Mouse (Mus musculus): Measurements from ENCODE around the gene Asb13.
A peak's percentile ranks its signal among the peaks of the same experiment; 100 is the strongest.

Gene Asb13

DNA sequence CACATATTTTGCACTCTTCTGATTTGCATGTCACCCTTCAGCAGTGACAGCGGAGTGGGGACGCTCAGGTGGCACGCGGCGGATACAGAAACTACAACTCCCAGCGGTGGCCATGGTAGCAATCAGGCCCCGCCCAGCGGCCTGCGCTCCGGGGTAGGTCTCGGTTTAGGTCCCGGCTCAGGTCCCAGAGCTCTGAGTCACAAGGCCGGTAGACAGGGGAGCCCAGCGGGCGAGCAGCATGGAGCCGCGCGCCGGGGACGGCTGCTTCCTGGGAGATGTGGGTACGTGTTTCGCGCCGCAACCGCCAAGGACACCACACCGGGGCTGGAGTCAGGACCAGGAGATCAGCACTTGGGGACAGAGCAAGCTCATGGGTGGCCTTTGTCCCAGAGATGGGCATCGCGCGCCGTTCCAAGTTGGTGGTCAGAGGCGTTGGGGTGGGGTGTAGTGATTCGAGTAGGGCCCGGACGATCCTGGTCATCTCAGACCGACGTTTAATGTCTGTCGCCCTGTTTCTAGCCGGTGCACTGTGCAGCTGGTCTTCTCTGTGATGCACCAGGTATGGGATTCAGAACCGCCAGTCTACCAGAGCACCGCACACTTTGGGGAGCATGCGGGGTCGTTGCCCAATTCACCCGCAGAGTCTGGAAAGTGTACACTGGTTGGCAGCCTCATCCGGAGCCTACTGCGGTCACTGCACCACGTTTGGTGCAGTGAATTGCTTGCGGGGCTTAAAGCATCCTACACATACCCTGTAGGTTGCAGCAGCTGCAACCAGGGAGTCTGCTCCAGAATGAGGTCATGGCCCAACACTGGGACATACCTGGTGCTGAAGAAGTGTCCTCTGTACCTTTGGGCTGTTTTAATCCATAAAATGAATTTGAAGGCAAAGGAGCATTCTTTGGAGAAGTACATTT, at the start of gene Asb13:
Asb13 (plus strand) TSS at position 138 of the 917 bp plus-strand sequence.
- peak; percentile 92 for DNase-seq (ENCODE audit: low read depth, low spot score)

DNA sequence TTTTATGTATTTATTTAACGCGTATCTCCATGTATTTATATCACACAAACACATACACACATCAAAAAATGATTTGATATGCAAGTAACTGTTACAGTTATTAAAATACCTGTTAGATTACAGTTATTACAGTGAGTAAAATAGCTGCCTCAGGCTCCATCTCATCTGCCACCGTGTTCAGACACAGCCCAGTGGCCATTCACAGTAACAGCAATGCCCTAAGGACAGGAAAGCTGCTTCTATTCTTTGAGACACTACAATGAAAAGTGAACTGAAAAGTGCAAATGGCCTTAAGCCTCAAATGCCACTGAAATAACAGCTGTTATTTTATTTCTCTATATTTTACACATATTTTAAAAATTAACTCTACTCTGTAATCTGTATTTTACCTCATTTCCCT, 43.0 kb upstream of the Asb13 start:
- DNase-seq (ENCODE audit: low read depth, low spot score) = no peak

DNA sequence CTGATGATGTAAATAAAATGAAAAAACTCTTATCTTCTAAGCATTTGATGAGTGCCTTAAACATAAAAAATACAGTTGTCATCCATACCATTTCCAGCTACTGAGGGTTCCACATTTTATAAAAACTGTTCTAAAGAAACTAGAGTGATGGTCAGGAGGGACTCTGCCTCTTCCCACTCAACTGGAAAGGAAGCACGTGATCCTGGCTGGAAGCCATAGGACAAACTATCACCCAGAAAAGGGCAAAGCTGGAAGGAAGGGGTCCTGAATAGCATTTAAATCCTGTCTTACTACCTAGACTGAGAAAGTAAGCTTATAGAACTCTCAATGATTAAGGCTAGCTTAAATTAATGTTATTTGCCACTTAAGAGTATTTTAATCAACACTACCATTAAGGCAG, 39.5 kb upstream of the Asb13 start:
- no peak for DNase-seq (ENCODE audit: low read depth, low spot score)

DNA sequence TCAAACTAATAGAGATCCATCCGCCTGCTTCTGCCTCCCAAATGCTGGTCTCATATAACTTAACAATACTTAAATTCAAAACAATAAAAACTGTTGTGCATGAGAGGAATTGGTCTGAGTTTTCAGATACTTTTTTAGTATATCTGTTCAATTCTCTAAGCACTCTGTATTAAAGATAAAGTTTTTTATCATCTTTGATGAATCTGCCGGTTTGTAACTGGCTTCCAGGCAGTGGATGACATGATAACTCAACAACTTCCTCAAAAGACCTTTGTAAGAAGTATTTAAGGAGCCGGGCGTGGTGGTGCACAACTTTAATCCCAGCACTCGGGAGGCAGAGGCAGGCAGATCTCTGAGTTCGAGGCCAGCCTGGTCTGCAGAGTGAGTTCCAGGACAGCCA, 37.6 kb upstream of the Asb13 start:
- no peak for DNase-seq (ENCODE audit: low read depth, low spot score)

DNA sequence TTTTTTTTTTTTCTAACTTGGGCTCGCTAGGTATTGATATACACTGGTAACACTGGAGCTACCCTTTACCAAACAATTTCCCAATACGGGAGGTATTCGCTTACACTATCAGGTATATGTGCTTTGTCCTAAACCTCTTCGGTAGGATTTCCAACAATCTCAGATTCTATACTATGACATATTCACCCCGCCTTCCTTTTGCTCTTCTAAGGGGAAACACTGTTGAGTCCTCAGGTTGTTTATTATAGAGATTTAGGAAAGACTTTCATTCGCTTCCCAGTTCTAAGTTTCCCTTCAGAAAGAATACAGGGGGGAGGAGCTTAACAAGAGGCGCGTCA, 24.1 kb upstream of the Asb13 start:
- DNase-seq (ENCODE audit: low read depth, low spot score) = no peak

DNA sequence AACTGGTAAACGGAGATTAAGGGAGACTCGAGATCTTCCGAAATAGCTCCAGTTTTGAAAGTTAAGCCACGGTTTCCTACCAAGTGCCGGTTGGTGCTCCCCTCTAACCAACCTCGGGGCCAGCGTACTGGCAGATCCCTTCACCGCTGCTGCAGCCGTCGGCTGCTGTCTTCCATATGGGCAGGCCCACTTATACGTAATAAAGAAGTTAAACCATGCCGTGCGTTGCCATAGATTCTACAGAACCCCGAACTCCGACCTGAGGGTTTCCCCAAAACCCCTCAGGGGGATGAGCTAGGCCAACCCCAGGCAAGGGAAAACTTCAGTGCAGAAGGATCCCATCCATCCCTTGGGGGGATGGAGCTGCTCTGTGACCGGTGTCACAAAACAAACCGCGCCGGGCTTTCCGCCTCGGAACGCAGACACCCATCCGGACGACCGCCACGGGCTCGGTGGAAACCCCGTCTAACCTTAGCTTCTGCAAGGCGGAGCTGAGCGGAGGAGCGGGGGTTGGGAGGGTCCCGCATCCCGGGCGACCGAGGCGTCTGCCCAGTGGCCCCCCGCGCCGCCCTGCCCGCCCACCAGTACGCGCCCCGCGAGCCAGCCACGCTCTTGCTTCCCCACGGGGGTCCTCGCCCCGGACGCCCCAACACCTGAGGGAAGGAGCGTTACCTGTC, 23.6 kb upstream of the Asb13 start:
- DNase-seq (ENCODE audit: low read depth, low spot score) = peak; percentile 79

DNA sequence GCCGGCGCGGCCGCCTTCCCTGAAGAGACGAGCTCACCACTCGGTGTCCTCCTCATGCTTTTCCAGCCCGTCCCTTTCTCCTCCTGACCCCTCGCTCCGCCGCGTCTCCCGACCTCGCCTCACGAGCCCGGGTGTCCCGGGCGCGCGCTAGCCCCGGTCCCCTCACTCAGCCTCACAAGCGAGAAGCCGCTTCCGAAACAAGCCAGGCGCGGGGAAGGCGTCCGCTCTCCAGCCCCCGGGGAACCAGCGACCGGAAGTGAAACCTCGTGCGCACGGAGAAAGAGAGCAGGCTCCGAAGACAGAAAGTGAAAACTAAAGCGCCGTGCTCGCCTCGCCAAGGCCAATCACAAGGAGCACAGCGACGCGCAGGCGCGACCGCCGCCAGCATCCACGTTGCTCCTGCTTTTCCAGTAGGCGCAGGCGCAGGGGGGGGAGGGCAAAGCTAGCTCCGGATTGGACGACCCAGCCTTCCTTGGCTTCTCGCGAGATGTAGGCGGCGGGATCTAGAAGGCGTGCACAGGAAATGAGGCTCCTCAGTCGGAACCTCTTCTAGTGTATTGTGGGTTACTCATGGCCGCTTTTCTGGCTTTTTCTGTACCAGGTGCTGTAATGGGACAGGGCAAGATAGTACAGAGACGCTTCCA, 22.9 kb upstream of the Asb13 start, which contains the start of gene Fam208b:
Fam208b (minus strand) TSS at position 314 of the 644 bp plus-strand sequence.
- DNase-seq (ENCODE audit: low read depth, low spot score) = peak; percentile 98

DNA sequence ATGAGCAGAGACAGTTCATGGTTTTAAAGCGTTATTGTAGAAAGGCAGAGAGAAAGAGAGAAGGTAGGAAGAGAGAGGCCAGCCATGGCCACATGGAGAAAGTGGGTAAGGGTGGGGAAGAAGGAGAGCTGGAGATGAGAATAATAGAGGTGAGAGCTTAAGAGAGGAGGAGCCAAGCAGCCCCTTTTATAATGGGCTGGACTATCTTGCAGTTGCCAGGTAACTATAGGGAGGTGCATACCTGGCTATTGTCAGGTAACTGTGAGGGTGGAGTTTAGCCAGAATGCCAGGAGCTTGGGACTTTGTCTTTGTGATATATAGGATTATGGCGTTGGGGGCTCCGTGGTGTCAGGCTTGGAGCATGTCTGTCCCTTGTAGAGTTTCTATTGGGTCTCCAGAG, 6.7 kb upstream of the Asb13 start:
- DNase-seq (ENCODE audit: low read depth, low spot score) = no peak

DNA sequence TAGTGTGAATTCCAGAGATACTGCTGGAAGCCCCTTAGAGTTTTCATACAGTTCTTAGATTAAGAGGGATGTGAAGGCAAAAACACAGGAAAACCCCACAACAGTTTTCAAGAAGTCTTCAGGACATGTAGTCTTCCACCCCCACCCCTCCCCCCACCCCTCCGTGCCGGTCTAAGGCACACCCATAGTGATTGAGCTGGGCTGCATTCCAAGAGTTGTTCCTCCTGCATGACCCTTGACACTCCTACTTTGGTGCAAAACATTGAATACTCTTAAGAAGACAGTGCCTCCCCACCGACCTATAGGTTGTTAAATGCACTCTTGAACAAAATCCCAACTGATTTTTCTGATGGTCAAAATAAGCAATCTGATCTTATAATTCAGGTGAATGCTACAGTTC, 5.7 kb upstream of the Asb13 start:
- DNase-seq (ENCODE audit: low read depth, low spot score) = no peak

DNA sequence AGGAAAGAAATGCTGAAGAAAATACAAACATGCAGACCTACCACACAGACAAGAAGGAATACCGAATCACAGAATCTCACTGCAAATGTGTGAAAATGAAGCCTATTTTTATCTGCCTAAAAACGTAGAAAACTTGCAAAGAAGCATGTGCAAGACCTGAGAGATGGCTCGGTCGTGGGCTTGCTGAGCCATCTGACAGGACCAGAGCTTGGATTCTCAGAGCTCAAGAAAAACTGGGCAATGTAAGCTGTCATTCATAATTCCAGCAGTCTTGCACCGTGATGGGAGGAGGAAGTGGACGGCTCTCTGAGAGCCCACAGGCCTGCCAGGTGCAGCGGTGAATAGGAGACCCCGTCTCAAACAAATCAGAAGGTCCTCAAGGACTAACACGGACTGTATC, 1.3 kb upstream of the Asb13 start:
- DNase-seq (ENCODE audit: low read depth, low spot score) = peak; percentile 59

DNA sequence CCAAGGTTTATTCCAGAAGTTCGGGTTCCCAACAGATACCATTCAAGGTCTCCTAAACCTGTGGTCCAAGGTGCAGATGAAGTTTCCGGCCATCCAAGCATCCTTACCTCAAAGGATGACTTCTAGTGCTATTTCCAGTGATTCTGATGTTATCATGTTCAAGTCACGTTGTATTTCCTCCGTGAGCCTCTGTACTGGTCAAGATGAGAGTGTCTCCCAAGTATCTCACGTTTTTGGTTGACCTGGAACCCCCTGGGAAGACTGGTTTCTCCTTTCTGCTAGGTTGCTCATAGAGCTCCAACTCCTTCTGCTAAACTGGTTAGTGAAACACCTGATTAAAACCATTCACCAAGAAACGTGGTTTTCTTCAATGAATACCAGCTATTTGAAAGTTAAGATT, 701 bp upstream of the Asb13 start:
- DNase-seq (ENCODE audit: low read depth, low spot score) = peak; percentile 38

DNA sequence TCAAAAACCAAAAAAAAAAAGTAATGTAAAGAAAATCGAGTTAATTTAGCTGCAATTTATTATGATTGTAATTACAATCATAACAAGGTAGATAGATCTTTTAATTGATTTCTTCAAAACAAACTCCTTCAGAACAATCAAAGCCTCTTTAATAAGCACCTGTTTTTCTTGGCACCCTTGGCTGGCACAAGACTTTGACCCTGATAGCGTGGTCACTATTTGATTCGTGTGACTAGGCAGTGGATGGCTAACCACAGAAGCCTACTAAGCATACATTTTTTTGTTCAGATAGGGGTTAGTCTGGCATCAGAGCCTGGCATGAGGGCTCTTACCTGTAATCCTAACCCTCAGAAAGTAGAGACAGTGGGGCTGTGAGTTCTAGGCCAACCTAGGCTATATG, 1.2 kb downstream of the Asb13 start:
- peak; percentile 48 for DNase-seq (ENCODE audit: low read depth, low spot score)

DNA sequence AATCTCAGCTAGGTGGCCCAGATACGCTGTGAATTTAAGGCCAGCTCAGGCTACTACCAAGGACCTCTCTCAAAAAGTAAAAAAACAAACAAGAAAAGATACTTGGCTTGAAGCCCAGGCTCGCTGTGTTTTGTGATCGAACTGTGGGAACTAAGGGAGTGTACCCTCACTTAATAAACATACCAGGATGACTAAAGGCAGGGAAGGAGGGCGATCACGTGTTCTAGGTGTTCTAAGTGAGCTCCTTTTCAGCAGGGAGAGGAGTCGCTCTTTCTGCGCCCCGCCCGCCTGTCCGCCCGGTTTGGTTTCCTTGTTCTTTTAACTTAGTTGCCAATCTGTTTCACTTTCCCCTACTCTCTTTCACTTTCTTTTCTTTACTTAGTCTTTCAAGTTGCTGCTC, 3.0 kb downstream of the Asb13 start:
- DNase-seq (ENCODE audit: low read depth, low spot score) = peak; percentile 87

DNA sequence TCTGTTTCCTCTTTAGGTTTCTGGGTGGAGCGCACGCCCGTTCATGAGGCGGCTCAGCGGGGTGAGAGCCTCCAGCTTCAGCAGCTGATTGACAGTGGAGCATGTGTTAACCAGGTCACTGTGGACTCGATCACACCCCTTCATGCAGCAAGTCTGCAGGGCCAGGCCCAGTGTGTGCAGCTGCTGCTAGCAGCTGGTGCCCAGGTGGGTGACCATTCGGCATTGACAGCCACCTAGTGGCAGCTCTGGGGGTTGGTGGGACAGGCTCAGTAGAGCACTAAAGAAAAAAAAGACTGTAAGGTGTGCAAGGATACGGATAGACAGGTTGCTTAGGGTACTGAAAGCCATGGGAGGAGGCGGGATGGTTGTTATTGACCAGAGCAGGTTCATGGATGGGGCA, 8.2 kb downstream of the Asb13 start:
- peak; percentile 79 for DNase-seq (ENCODE audit: low read depth, low spot score)

DNA sequence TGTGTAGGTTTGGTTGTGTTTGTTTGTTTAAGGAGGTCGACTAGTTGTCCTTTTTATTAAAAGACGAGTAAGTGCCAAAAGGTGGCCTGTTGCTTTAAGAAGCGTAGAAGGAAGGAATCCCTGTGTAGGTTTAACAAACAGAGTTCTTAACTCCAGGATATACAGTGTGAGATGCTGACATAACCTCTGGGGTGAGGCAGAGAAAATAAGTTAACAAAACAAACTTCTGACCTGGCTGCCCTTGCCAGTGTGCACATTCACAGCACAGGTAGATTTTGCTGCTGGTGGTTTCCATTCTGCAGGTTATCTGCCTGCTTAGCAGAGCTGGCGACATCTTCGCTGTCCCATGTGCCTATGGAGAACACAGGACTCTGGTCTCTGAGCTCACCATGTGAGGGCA, 8.7 kb downstream of the Asb13 start:
- DNase-seq (ENCODE audit: low read depth, low spot score) = no peak

DNA sequence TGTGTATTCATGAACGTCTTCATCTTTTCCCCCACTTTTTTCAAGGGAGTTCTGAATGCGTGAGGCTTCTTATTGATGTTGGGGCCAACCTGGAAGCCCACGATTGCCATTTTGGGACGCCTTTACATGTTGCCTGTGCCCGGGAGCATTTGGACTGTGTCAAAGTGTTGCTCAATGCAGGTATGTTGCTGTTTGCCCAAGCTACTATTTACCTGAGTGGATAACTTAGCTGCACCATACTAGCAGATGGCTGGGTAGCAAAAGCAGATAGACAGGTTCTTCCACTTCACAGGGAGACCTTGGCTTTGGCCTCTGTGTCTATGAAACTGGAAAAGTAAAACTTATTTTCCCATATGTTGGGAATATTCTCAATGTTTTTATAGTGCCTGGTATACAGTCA, 11.0 kb downstream of the Asb13 start:
- DNase-seq (ENCODE audit: low read depth, low spot score) = no peak

DNA sequence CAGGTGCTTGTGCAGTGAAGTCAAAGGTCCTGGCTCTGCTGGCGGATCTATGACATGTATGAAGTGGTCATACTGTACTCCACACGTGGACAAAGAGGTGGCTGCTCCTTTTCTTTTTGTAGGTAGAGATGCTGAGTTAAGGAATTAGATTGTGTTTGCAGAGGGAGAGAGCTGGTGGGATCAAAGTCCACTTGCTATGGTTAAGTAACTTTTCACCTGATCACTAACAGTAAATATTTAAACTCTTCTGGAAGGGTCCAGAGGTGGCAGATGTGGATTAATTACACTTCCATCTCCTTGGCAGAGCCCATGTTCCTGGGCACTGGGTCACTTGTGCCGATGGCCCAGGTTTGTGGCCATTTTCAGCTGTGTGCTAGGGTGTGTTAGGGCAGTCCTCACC, 12.1 kb downstream of the Asb13 start:
- DNase-seq (ENCODE audit: low read depth, low spot score) = no peak

DNA sequence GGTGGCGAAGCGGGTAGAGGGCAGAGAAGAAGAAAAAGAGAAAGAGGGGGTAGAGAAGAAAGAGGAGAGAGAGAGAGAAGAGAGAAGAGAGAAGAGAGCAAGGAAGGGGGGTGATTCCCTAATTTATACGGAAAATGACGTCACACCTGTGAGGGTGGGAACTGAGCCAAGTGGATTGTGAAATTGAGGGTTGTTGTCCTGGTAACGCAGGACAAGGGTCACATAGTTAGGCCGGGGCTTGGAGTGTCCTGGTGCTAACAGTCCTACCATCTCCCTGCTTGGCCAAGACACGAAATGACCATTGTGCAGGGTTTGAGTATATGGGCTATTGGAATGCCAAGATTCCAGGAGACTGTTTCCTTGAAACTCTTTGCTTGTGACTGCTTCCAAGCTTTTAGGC, 12.7 kb downstream of the Asb13 start:
- no peak for DNase-seq (ENCODE audit: low read depth, low spot score)

DNA sequence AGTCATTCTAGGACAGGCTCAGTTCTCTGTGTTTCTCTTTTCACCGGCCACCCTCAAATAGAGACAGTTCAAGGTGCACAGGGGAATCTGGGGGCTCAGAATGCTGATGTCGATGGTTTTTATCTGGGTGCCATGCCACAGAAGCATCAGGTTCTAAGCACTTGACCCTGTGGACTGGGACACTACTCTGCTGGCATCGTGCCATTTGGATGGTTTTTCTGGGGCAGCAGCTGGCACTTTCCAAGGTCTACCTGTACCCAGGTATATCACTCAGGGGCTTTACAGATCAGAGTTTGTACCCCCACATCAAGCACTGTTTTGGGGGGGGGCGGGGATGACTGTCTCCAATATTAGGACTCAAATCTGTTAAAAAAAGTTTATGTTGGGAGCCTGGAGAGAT, 16.7 kb downstream of the Asb13 start:
- no peak for DNase-seq (ENCODE audit: low read depth, low spot score)

DNA sequence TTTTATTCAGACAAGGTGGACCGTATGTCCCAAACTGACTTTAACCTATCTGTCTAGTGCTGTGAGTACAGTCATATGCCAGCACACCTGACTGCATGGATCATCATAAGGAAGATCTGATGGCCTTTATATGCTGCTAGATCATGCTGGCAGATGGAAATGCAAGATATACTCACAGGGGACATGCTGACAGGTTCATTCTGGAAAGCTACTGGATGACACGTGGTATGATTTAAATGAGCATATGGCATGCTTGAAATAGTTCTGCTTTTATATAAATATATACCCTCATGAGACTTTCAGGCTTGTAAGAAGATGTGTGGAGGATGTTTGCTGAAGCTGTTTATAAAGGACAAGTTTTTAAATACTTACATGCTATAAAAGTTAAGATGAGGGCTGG, 20.6 kb downstream of the Asb13 start:
- no peak for DNase-seq (ENCODE audit: low read depth, low spot score)

DNA sequence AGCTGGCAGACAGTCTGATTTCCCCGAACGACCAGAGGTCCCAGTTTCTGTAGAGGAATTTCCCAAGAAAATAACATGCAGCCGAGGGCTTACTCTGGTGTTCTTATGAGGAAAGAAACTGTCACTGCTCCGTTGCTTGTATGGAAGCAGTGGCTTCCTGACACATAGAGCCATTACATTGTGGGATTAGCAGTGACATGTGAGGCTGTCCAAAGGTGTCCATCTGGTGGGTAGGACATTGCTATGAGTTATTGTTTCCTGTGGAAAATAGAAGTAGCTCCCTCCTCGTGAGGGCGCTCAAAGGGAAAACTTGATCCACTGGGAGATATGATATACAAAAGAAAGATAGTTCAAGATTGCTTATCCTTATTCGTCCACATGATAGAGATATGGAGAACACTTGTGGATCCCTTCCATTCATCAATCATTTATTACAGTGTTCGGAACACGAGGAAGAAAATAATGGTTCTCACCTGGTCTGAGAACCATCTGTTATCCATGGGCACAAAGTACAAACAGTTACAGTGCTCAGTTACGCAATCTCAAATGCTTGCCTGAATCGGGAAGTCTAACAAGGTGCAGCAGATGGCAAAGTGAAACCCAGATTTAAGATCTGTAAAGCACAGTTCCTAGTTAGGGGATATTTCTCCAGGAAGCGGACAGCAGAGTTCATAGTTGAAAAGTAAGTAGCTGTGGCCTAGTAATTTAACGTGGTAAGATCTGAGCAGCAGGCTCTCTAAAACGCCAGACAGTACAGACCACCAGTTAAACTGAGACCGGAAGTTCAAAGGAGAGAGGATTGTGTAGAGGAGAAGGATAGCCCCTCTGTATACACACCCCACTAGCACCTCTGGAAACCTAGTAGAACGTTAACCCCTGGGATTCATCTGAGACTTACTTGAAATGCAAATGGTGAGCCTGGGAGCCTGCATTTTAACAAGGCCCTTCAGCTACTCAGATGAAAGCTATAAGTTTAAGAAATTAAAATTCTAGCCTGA, 25.6 kb downstream of the Asb13 start:
- DNase-seq (ENCODE audit: low read depth, low spot score) = no peak

All from A20 (cell line).